Comparison of ENCODE assay signal across 8 mouse cellular contexts in the genomic region with DNA sequence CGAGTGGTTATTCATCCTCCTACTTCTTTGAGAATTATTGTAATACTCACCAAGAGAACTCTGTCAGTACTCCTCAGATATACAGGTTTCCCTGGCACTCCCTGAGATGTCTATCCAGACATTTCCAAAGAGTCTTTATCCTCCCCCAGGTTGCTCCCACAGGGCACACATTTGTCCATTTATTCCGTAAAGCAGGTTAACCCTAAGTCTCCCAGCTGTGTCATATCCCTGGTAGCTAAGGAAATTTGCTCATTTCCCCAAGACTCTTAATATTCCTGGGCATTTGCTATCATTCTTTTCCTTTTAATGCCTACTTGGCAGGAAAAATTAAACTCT. TPM values are rescaled to one million over a fixed set of nuclear protein-coding genes. Genes with fewer than 3 reads are reported as not detected.
DNase-seq lines count a peak whose midpoint lies in the region; ATAC-seq and TF ChIP-seq lines count a peak whose summit lies in the region.

No protein-coding gene starts in this region.

- H3K4me3 ChIP-seq in kidney, embryonic 15.5 days (replicated peaks): peak overlapping the region; percentile 46
- peak overlapping the region; percentile 38 for H3K4me3 ChIP-seq in embryonic facial prominence, embryonic 12.5 days
- H3K4me3 ChIP-seq in hindbrain, postnatal 0 days (ENCODE audit: low read length): peak overlapping the region; percentile 40
- H3K4me3 ChIP-seq in midbrain, embryonic 15.5 days: peak overlapping the region; percentile 43

- no peak overlapping the region for H3K27ac ChIP-seq in kidney, embryonic 15.5 days
- H3K27ac ChIP-seq in embryonic facial prominence, embryonic 12.5 days: no peak overlapping the region
- H3K27ac ChIP-seq in hindbrain, postnatal 0 days: 0 out of 2 replicates have a peak overlapping the region, but pooled peaks have one; percentile 62
- no peak overlapping the region for H3K27ac ChIP-seq in midbrain, embryonic 15.5 days

- ATAC-seq in kidney, embryonic 15.5 days (replicated peaks; ENCODE audit: low FRiP score): no peak
- ATAC-seq in embryonic facial prominence, embryonic 12.5 days (ENCODE audit: insufficient number of reproducible peaks, insufficient read depth, low FRiP score, low TSS enrichment): no peak
- ATAC-seq in hindbrain, postnatal 0 days: peak; percentile 54
- ATAC-seq in midbrain, embryonic 15.5 days (replicated peaks): peak; percentile 58; the same call in 1 of the 2 replicates

- no peak overlapping the region for H3K9ac ChIP-seq in kidney, embryonic 15.5 days
- no peak overlapping the region for H3K9ac ChIP-seq in embryonic facial prominence, embryonic 12.5 days
- H3K9ac ChIP-seq in hindbrain, postnatal 0 days (replicated peaks; ENCODE audit: low read length): peak overlapping the region; percentile 49; the same call in 1 of the 2 replicates
- no peak overlapping the region; the same call in 1 of the 2 replicates for H3K9ac ChIP-seq in midbrain, embryonic 15.5 days

- WGBS in kidney, embryonic 15.5 days: 11% methylated on average over 2 of the region's 2 CpGs
- 14% methylated on average over 2 of the region's 2 CpGs for WGBS in embryonic facial prominence, embryonic 12.5 days
- WGBS in hindbrain, postnatal 0 days: 6% methylated on average over 2 of the region's 2 CpGs
- 11% methylated on average over 2 of the region's 2 CpGs for WGBS in midbrain, embryonic 15.5 days

- no peaks in the 10 kb centered on the region for H3K9me3 ChIP-seq in kidney, embryonic 15.5 days (replicated peaks)
- no peaks in the 10 kb centered on the region for H3K9me3 ChIP-seq in embryonic facial prominence, embryonic 12.5 days
- H3K9me3 ChIP-seq in hindbrain, postnatal 0 days (ENCODE audit: low read length): no peaks in the 10 kb centered on the region
- no peaks in the 10 kb centered on the region for H3K9me3 ChIP-seq in midbrain, embryonic 15.5 days

- H3K4me2 ChIP-seq in kidney, embryonic 15.5 days: peak overlapping the region; percentile 74
- H3K4me2 ChIP-seq in embryonic facial prominence, embryonic 12.5 days (replicated peaks): peak overlapping the region; percentile 68
- H3K4me2 ChIP-seq in hindbrain, postnatal 0 days (ENCODE audit: low read depth, low read length): peak overlapping the region; percentile 64
- peak overlapping the region; percentile 62 for H3K4me2 ChIP-seq in midbrain, embryonic 15.5 days

- TF ChIP-seq CTCF in hindbrain, postnatal 0 days (IDR thresholded peaks at IDR 0.05; ENCODE audit: low read depth): no peak

- H3K36me3 ChIP-seq in kidney, embryonic 15.5 days: no peaks in the 10 kb centered on the region
- H3K36me3 ChIP-seq in embryonic facial prominence, embryonic 12.5 days: no peaks in the 10 kb centered on the region
- H3K36me3 ChIP-seq in hindbrain, postnatal 0 days (ENCODE audit: insufficient read depth, low read length): no peaks in the 10 kb centered on the region
- H3K36me3 ChIP-seq in midbrain, embryonic 15.5 days (replicated peaks): no peaks in the 10 kb centered on the region

- H3K27me3 ChIP-seq in kidney, embryonic 15.5 days: no peaks in the 10 kb centered on the region
- no peaks in the 10 kb centered on the region for H3K27me3 ChIP-seq in embryonic facial prominence, embryonic 12.5 days
- H3K27me3 ChIP-seq in hindbrain, postnatal 0 days (ENCODE audit: insufficient read depth, low read length): no peaks in the 10 kb centered on the region
- no peaks in the 10 kb centered on the region for H3K27me3 ChIP-seq in midbrain, embryonic 15.5 days (replicated peaks)

- no peak for DNase-seq in kidney, adult 8-10 months
- DNase-seq in hindbrain, postnatal 0 days (ENCODE audit: low spot score): no peak
- no peak for DNase-seq in right cerebral cortex, postnatal 10 days (ENCODE audit: low spot score in 2 of 2)
- DNase-seq in layer of hippocampus, postnatal 25 days (ENCODE audit: extremely low spot score in 1 of 2, low spot score in 1 of 2): no peak
- no peak for DNase-seq in cerebellum, postnatal 4 days (ENCODE audit: low spot score in 2 of 2)

- peaks cover 11% of the 10 kb centered on the region for H3K4me1 ChIP-seq in kidney, embryonic 15.5 days
- 0 out of 2 replicates have a peak, but pooled peaks cover 3% of the 10 kb centered on the region for H3K4me1 ChIP-seq in embryonic facial prominence, embryonic 12.5 days
- no peaks in the 10 kb centered on the region for H3K4me1 ChIP-seq in hindbrain, postnatal 0 days (ENCODE audit: insufficient read depth, low read length)
- peaks cover 6% of the 10 kb centered on the region for H3K4me1 ChIP-seq in midbrain, embryonic 15.5 days

RNA-seq across cellular contexts. Expression of a gene that starts 0.3 kb away (rescaled TPM):
- 0.27 and 0.50 TPM in 2 replicates for polyA plus RNA-seq in kidney, embryonic 15.5 days (2015; fragmentation: Nextera tagmentation; extraction: Ambion mirVana)
- polyA plus RNA-seq in embryonic facial prominence, embryonic 12.5 days (2016; fragmentation: Nextera tagmentation; extraction: Ambion mirVana): 0.32 and 0.56 TPM in 2 replicates
- 0.32 and 2.4 TPM in 2 replicates for total RNA-seq in hindbrain, postnatal 0 days (2014; rRNA removed)
- 0.44 and 0.54 TPM in 2 replicates for polyA plus RNA-seq in hindbrain, postnatal 0 days (2015; fragmentation: Nextera tagmentation; extraction: Ambion mirVana)
- polyA plus RNA-seq in midbrain, embryonic 15.5 days (2015; fragmentation: Nextera tagmentation; extraction: Ambion mirVana): 0.46 and 0.89 TPM in 2 replicates
- total RNA-seq in layer of hippocampus, postnatal 25 days (2021): under 1 TPM; 0.12 to 0.23 TPM

Comparison
In these comparisons a context has a peak if more than half of its experiments do, and no peak if none do; other contexts are left out.
1. ATAC-seq: peak in hindbrain, postnatal 0 days (single experiment) and midbrain, embryonic 15.5 days (single experiment); none in kidney, embryonic 15.5 days (single experiment) and embryonic facial prominence, embryonic 12.5 days (single experiment).
2. Peak in every context shown above with its lines, with median percentiles within 50 percentile points of each other: H3K4me2 ChIP-seq and H3K4me3 ChIP-seq.